Mouse (Mus musculus): ENCODE measurements around the gene Maml3. TPM values are rescaled to one million over a fixed set of nuclear protein-coding genes. Genes with fewer than 3 reads are reported as not detected.

The Maml3 gene
- polyA plus RNA-seq, 1 experiment: not detected

DNA sequence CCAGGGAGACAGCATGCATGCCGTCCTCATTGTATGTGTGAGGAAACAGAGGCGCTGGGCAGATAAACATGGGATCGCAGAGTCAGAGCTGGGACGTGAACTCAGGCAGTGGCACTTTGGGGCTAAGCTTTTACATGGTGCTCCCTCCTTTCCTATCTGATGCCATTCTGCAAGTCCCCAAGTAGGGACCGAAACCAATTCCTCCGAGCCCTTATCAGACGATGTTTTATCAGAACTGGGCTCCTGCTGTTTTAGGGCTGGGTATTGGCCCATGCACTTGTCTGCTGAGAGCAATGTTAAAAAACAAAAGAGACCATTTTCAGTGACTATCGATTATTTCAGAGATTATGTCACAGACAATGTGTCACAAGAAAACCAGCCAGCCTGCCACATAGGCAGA is 191.4 kb downstream of the Maml3 start:
- H3K4me1 ChIP-seq (ENCODE audit: control insufficient read depth, insufficient read depth, low read length): peaks cover 20% of the 10 kb centered on the region
- TF ChIP-seq CTCF (IDR thresholded peaks at IDR 0.05; ENCODE audit: insufficient read depth, low read depth, low read length) (no peak), POLR2A (IDR thresholded peaks at IDR 0.05; ENCODE audit: insufficient read depth, low read depth, low read length) (no peak)
- H3K4me3 ChIP-seq (ENCODE audit: insufficient read depth, low read depth, low read length): no peak overlapping the region
- peak overlapping the region; percentile 59; the same call in 1 of the 2 replicates for H3K27ac ChIP-seq (ENCODE audit: insufficient read depth, low read depth, low read length)
- WGBS: 73% methylated on average over 8 of the region's 8 CpGs

GRCm38 (mm10) chr3:51912214-51912613 is 192.7 kb downstream of the Maml3 start:
- H3K4me3 ChIP-seq (ENCODE audit: insufficient read depth, low read depth, low read length): no peak overlapping the region
- TF ChIP-seq POLR2A (IDR thresholded peaks at IDR 0.05; ENCODE audit: insufficient read depth, low read depth, low read length) (no peak), CTCF (IDR thresholded peaks at IDR 0.05; ENCODE audit: insufficient read depth, low read depth, low read length) (no peak)
- peaks cover 25% of the 10 kb centered on the region for H3K4me1 ChIP-seq (ENCODE audit: control insufficient read depth, insufficient read depth, low read length)
- 43% methylated on average over 8 of the region's 8 CpGs for WGBS
- H3K27ac ChIP-seq (ENCODE audit: insufficient read depth, low read depth, low read length): no peak overlapping the region; the same call in 1 of the 2 replicates

- Histone ChIP-seq H3K4me1 (ENCODE audit: control insufficient read depth, insufficient read depth, low read length) (peaks cover 12% of the 10 kb centered on the region), H3K4me3 (ENCODE audit: insufficient read depth, low read depth, low read length) (no peak overlapping the region), H3K27ac (ENCODE audit: insufficient read depth, low read depth, low read length) (no peak overlapping the region)
- TF ChIP-seq POLR2A (IDR thresholded peaks at IDR 0.05; ENCODE audit: insufficient read depth, low read depth, low read length) (no peak), CTCF (IDR thresholded peaks at IDR 0.05; ENCODE audit: insufficient read depth, low read depth, low read length) (no peak)
- WGBS: 61% methylated on average over 14 of the region's 14 CpGs
Measured at GRCm38 (mm10) chr3:51908437-51908990, 196.4 kb downstream of the Maml3 start.

GRCm38 (mm10) chr3:51907113-51907860 is 197.6 kb downstream of the Maml3 start:
- WGBS: 65% methylated on average over 10 of the region's 10 CpGs
- peaks cover 9% of the 10 kb centered on the region for H3K4me1 ChIP-seq (ENCODE audit: control insufficient read depth, insufficient read depth, low read length)
- TF ChIP-seq CTCF (IDR thresholded peaks at IDR 0.05; ENCODE audit: insufficient read depth, low read depth, low read length) (no peak), POLR2A (IDR thresholded peaks at IDR 0.05; ENCODE audit: insufficient read depth, low read depth, low read length) (no peak)

DNA sequence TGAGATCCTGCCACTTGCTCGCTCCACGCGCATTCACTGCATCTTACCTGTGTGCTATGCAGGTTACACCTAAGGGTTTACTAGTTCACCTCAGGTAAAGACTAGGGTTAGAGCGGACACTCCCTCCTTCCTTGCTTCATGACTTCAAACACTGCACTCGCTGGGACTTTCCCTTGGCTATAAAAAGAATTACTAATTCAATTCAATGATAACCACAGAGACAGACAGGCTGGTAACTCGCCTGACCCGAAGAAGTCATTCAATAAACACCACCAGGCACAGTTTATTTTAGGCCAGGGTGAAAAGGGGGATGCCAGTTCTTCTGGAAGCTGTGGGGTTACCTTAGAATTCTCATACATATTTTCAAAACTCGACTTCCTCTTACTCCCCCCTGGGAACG is 199.0 kb downstream of the Maml3 start:
- Histone ChIP-seq H3K4me1 (ENCODE audit: control insufficient read depth, insufficient read depth, low read length) (peaks cover 9% of the 10 kb centered on the region), H3K4me3 (ENCODE audit: insufficient read depth, low read depth, low read length) (no peak overlapping the region), H3K27ac (ENCODE audit: insufficient read depth, low read depth, low read length) (no peak overlapping the region)
- 77% methylated on average over 9 of the region's 9 CpGs for WGBS
- TF ChIP-seq POLR2A (IDR thresholded peaks at IDR 0.05; ENCODE audit: insufficient read depth, low read depth, low read length) (no peak), CTCF (IDR thresholded peaks at IDR 0.05; ENCODE audit: insufficient read depth, low read depth, low read length) (no peak)

More at GRCm38 (mm10) chr3:51907113-51907860, 197.6 kb downstream of the Maml3 start:
- Histone ChIP-seq H3K4me3 (ENCODE audit: insufficient read depth, low read depth, low read length) (no peak overlapping the region), H3K27ac (ENCODE audit: insufficient read depth, low read depth, low read length) (no peak overlapping the region)

DNA sequence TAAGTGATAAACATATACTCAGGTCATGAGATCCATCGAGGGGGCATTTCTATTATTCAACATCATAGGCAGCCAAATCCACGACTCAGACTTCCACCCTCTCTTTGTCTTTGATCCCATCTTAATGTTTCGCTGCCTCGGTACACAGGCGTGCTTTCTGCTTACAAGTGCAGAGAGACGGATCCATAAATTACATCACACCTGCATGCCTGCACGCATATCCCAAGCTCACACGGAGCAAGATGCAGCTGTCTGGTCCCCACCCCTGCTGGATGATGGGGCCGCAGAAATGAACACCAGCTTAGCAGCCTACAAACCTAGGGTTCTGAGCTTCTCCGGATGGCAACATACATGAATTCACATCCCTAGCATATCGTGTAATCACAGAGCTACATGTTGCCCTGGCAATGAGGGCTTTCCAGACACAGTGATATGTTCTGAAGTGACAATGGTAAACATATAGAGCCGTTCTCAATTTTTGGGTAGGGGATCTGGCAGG is 200.5 kb downstream of the Maml3 start:
- Histone ChIP-seq H3K27ac (ENCODE audit: insufficient read depth, low read depth, low read length) (no peak overlapping the region), H3K4me1 (ENCODE audit: control insufficient read depth, insufficient read depth, low read length) (peaks cover 9% of the 10 kb centered on the region), H3K4me3 (ENCODE audit: insufficient read depth, low read depth, low read length) (no peak overlapping the region)
- TF ChIP-seq CTCF (IDR thresholded peaks at IDR 0.05; ENCODE audit: insufficient read depth, low read depth, low read length) (no peak), POLR2A (IDR thresholded peaks at IDR 0.05; ENCODE audit: insufficient read depth, low read depth, low read length) (no peak)
- WGBS: 36% methylated on average over 12 of the region's 12 CpGs

DNA sequence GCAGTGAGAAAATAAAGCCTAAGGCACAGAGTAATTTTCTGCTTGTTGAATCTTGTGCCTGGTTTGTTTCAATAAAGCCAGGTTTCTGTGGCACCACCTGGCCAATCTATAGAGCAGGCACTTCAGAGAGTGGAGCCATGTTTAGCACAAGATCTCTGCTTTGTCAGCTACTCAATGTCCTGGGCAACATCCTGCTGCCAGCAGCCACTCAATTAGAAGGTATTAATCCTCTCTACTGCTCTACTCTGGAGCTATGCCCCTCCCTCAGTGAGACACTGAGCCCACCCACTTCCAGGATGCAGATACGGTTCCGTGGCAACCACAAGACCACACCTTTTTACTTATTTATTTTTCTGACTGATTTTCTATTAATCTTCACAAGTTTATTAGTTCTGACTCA is 203.7 kb downstream of the Maml3 start:
- TF ChIP-seq POLR2A (IDR thresholded peaks at IDR 0.05; ENCODE audit: insufficient read depth, low read depth, low read length): no peak
- TF ChIP-seq CTCF (IDR thresholded peaks at IDR 0.05; ENCODE audit: insufficient read depth, low read depth, low read length): no peak
- no peak overlapping the region for H3K4me3 ChIP-seq (ENCODE audit: insufficient read depth, low read depth, low read length)
- H3K27ac ChIP-seq (ENCODE audit: insufficient read depth, low read depth, low read length): no peak overlapping the region
- peaks cover 3% of the 10 kb centered on the region for H3K4me1 ChIP-seq (ENCODE audit: control insufficient read depth, insufficient read depth, low read length)
- 58% methylated on average over 2 of the region's 2 CpGs for whole genome bisulfite sequencing

DNA sequence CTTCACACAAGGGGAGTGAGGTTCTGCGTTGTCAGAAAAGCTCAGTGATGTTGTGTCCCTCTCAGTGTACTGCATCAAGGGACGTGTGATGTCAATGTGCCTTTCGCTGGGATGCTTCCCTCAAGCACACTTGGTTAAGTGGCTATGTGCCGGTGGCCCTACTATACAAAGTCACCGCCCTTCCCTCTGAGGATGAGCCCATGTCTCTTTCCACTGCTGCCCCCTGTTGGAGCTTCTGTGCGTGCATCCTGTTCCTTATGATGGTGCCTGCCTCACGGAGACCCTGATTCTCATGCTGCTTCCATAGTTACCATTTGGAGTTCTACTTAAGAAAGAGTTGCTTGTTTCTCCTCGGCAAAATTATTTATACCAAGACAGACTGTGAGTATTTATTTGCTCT is 210.4 kb downstream of the Maml3 start:
- Histone ChIP-seq H3K4me1 (ENCODE audit: control insufficient read depth, insufficient read depth, low read length) (peaks cover 7% of the 10 kb centered on the region), H3K27ac (ENCODE audit: insufficient read depth, low read depth, low read length) (no peak overlapping the region), H3K4me3 (ENCODE audit: insufficient read depth, low read depth, low read length) (no peak overlapping the region)
- TF ChIP-seq POLR2A (IDR thresholded peaks at IDR 0.05; ENCODE audit: insufficient read depth, low read depth, low read length): no peak
- 81% methylated on average over 8 of the region's 8 CpGs for WGBS

DNA sequence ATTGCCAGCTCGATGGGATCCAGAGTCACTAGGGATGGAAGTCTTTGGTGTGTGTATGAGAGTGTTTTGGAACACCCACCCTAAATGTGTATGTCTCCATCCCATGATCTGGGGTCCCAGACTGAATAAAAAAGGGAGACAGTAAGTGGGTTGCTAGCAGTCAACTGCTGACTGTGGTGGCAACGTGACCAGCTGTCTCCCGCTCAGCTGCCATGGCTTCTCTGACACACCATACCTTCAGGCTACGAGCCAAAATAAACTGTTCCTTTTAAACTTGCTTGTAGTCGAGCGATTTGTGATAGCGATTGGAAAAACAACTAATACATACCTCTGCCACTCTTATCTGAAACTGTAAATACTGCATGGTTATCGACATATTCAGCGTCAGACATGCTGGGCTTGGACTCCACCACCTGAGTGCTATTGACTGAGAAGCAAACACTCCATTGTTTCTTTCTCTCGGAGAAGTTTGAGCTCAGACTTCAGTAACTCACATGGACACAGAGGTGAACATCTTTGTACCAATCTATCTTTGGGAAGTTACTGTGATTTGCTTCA is 213.2 kb downstream of the Maml3 start:
- Histone ChIP-seq H3K4me1 (ENCODE audit: control insufficient read depth, insufficient read depth, low read length) (peaks cover 22% of the 10 kb centered on the region), H3K27ac (ENCODE audit: insufficient read depth, low read depth, low read length) (no peak overlapping the region), H3K4me3 (ENCODE audit: insufficient read depth, low read depth, low read length) (no peak overlapping the region)
- WGBS: 84% methylated on average over 10 of the region's 10 CpGs
- TF ChIP-seq CTCF (IDR thresholded peaks at IDR 0.05; ENCODE audit: insufficient read depth, low read depth, low read length) (no peak), POLR2A (IDR thresholded peaks at IDR 0.05; ENCODE audit: insufficient read depth, low read depth, low read length) (no peak)

Data from olfactory bulb, adult 2 months (tissue).